Mouse (Mus musculus) CH12F3 (cell line): ENCODE results near the gene Olfr1246.
"Not testable (repeated sequence)": the region's sequence is repeated elsewhere in the genome, so short reads cannot be mapped to it uniquely, and the experiment has no call there.

Experiments used
- in situ Hi-C: fragments of 300-500 bp; cut with MboI; formaldehyde crosslinking; loops from 2 replicates; pipeline ENCODE4 v1.14.3; 2020; ENCODE audit warnings: low sequenced_read_pairs

The Olfr1246 gene

GRCm38 (mm10) chr2:89593057-89593456 lies at the start of gene Olfr1246:
Gene Olfr1246, minus strand, starts transcription at chr2:89593157.
- in situ Hi-C loops = no loop called here

- in situ Hi-C loops = no loop called here
Observed at GRCm38 (mm10) chr2:89634883-89635282, 41.9 kb upstream of the Olfr1246 start, which contains the start of gene Olfr1249. Gene Olfr1249, minus strand, starts transcription at chr2:89634983.

GRCm38 (mm10) chr2:89618145-89618544 lies 25.2 kb upstream of the Olfr1246 start, which contains the start of gene Olfr1248:
Gene Olfr1248, minus strand, starts transcription at chr2:89618245.
- in situ Hi-C loops = not testable (repeated sequence)

GRCm38 (mm10) chr2:89614030-89614429 lies 21.1 kb upstream of the Olfr1246 start, which contains the start of gene Olfr1247:
Gene Olfr1247, minus strand, starts transcription at chr2:89614130.
- in situ Hi-C loops = no loop called here

GRCm38 (mm10) chr2:89578347-89578746 lies 14.6 kb downstream of the Olfr1246 start, which contains the start of gene Olfr1245:
Gene Olfr1245, minus strand, starts transcription at chr2:89578447.
- in situ Hi-C loops = no loop called here

- in situ Hi-C loops = not testable (repeated sequence)
Observed at GRCm38 (mm10) chr2:89562706-89563105, 30.3 kb downstream of the Olfr1246 start.

- in situ Hi-C loops = no loop called here
Observed at GRCm38 (mm10) chr2:89544516-89544915, 48.4 kb downstream of the Olfr1246 start.

GRCm38 (mm10) chr2:89539923-89540322 lies 53.0 kb downstream of the Olfr1246 start:
- in situ Hi-C loops = no loop called here
